Mouse (Mus musculus) stomach, postnatal 0 days (tissue): ENCODE measurements around the gene Ski. TPM values are rescaled to one million over a fixed set of nuclear protein-coding genes. Genes with fewer than 3 reads are reported as not detected.
A peak's percentile ranks its signal among the peaks of the same experiment; 100 is the strongest.

Experiments
- ATAC-seq: fragments of 200-750 bp; cut with Nextera tagmentation; 2 replicates; pipeline ENCODE4 v1.8.0; 2017; ENCODE audit not compliant: low FRiP score, low TSS enrichment
- DNase-seq: peaks from one replicate; pipeline ENCODE4 v3.0.0-alpha.2; 2016; ENCODE audit warnings: low spot score
- H3K27ac ChIP-seq: fragments of 300-500 bp; sonication (generic); replicated peaks from 2 replicates; pipeline ENCODE4 v1.5.1; 2014; ENCODE audit warnings: mild to moderate bottlenecking, control low read depth
- H3K27me3 ChIP-seq: fragments of 300-500 bp; sonication (generic); 2 replicates; pipeline ENCODE4 v1.6.1; 2014; ENCODE audit warnings: low read length; ENCODE audit not compliant: control insufficient read depth, insufficient read depth
- H3K36me3 ChIP-seq: fragments of 300-500 bp; sonication (generic); 2 replicates; pipeline ENCODE4 v1.6.1; 2014; ENCODE audit warnings: low read length, mixed read lengths; ENCODE audit not compliant: control insufficient read depth, insufficient read depth
- H3K4me1 ChIP-seq: fragments of 300-500 bp; sonication (generic); replicated peaks from 2 replicates; pipeline ENCODE4 v1.6.1; 2014; ENCODE audit warnings: antibody characterized with exemption; ENCODE audit not compliant: control insufficient read depth, insufficient read depth
- H3K4me2 ChIP-seq: fragments of 300-500 bp; sonication (generic); replicated peaks from 2 replicates; pipeline ENCODE4 v1.6.1; 2014; ENCODE audit warnings: low read depth, mild to moderate bottlenecking, control low read depth, moderate library complexity
- H3K4me3 ChIP-seq: fragments of 300-500 bp; sonication (generic); 2 replicates; pipeline ENCODE4 v1.5.1; 2014; ENCODE audit warnings: low read depth, low read length, control low read depth
- H3K9ac ChIP-seq: fragments of 300-500 bp; sonication (generic); 2 replicates; pipeline ENCODE4 v1.6.1; 2014; ENCODE audit warnings: mild to moderate bottlenecking, low read length, control low read depth, mixed read lengths
- H3K9me3 ChIP-seq: fragments of 300-500 bp; sonication (generic); 2 replicates; pipeline ENCODE4 v1.6.1; 2016; ENCODE audit warnings: low read length; ENCODE audit not compliant: control insufficient read depth
- CTCF ChIP-seq: IDR thresholded peaks from 2 replicates; pipeline ENCODE4 v1.5.1; 2016; ENCODE audit warnings: antibody characterized with exemption, low read depth, mild to moderate bottlenecking, moderate library complexity
- EP300 ChIP-seq: optimal IDR thresholded peaks from 2 replicates; pipeline ENCODE3; 2016; ENCODE audit warnings: antibody characterized with exemption
- WGBS: fragments of 180-500 bp; shearing (Covaris S2); extraction: QIAGEN DNeasy Blood & Tissue Kit; methylation state at CpG from one replicate; pipeline ENCODE4 v1.1.7; 2014; 5-methylcytosine and 5-hydroxymethylcytosine counted together
- polyA plus RNA-seq: library from polyadenylated mRNA; unstranded; fragments of >200 nt; fragmentation: Nextera tagmentation; extraction: Ambion mirVana; gene quantifications from 2 replicates; pipeline ENCODE4 v1.2.1, GENCODE M21; 2015

Ski gene
- polyA plus RNA-seq, 1 experiment from 2014 or later: 9.7 TPM

GRCm38 (mm10) chr4:155142836-155143235, 79.6 kb downstream of the Ski start:
- DNase-seq (no peak), ATAC-seq (no peak)
- H3K4me1 ChIP-seq: peaks cover 24% of the 10 kb centered on the region
- no peak overlapping the region for H3K9ac ChIP-seq
- H3K27ac ChIP-seq: peak overlapping the region; percentile 94
- H3K27me3 ChIP-seq: no peaks in the 10 kb centered on the region
- TF ChIP-seq CTCF (no peak), EP300 (no peak)
- no peaks in the 10 kb centered on the region for H3K9me3 ChIP-seq
- H3K4me3 ChIP-seq: no peak overlapping the region
- H3K36me3 ChIP-seq: no peaks in the 10 kb centered on the region
- 95% methylated on average over 5 of the region's 5 CpGs for WGBS
- no peak overlapping the region for H3K4me2 ChIP-seq

GRCm38 (mm10) chr4:155140795-155141265, 81.6 kb downstream of the Ski start:
- Histone ChIP-seq H3K4me2 (no peak overlapping the region), H3K4me1 (peaks cover 24% of the 10 kb centered on the region), H3K36me3 (no peaks in the 10 kb centered on the region), H3K4me3 (no peak overlapping the region), H3K27ac (peak overlapping the region; percentile 56), H3K9me3 (no peaks in the 10 kb centered on the region), H3K9ac (no peak overlapping the region; the same call in 1 of the 2 replicates), H3K27me3 (no peaks in the 10 kb centered on the region)
- DNase-seq: no peak
- ATAC-seq: peak; percentile 4; the same call in 1 of the 2 replicates
- 26% methylated on average over 12 of the region's 12 CpGs for WGBS
- no peak for TF ChIP-seq CTCF
- no peak for TF ChIP-seq EP300

- TF ChIP-seq EP300 (no peak), CTCF (no peak)
- peak overlapping the region; percentile 9; the same call in 1 of the 2 replicates for H3K9ac ChIP-seq
- H3K4me1 ChIP-seq: peaks cover 24% of the 10 kb centered on the region
- H3K4me2 ChIP-seq: no peak overlapping the region
- DNase-seq (no peak), ATAC-seq (no peak)
- H3K36me3 ChIP-seq: no peaks in the 10 kb centered on the region
- 67% methylated on average over 2 of the region's 2 CpGs for WGBS
- H3K27me3 ChIP-seq: no peaks in the 10 kb centered on the region
- no peak overlapping the region for H3K4me3 ChIP-seq
- peak overlapping the region; percentile 0; the same call in 1 of the 2 replicates for H3K27ac ChIP-seq
- H3K9me3 ChIP-seq: no peaks in the 10 kb centered on the region
Observed at GRCm38 (mm10) chr4:155140150-155140549, 82.2 kb downstream of the Ski start.

DNA sequence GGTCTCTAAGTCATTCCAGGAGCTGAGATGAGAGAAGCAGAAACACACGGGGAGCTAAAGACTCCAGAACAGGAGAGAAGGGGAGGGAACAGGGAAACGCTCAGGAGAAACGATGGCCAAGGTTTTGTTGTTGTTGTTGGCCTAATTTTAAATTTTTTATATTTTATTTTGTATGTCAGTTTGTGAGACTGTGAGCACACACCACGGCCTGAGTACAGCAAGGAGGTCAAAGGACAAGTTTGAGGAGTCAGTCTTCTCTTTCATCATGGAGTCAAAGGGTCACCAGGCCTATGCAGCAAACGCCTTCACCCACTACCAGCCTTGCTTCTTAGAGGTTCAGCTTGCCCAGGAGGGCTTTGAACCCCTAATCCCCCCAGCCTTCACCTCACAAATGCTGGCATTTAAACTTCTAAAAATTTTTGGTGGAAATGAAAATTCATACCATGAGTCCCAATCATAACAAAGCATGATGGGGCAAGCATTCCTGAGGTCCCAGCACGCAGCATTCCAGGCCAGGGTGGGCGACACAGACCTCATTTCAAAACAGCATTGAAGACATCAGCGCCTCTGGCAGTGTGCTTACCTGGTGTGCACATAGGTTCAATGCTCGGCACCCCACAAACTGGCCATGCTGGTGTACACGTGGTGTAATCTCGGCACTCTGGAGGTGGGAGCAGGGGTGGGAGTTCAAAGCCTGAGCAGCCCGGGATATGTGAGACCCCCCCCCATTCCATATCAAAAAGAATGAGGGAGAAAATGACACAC, 82.9 kb downstream of the Ski start:
- Histone ChIP-seq H3K9ac (no peak overlapping the region), H3K27ac (no peak overlapping the region), H3K9me3 (no peaks in the 10 kb centered on the region), H3K4me1 (peaks cover 21% of the 10 kb centered on the region), H3K27me3 (no peaks in the 10 kb centered on the region), H3K4me2 (no peak overlapping the region), H3K36me3 (no peaks in the 10 kb centered on the region), H3K4me3 (no peak overlapping the region)
- ATAC-seq: no peak
- no peak for DNase-seq
- TF ChIP-seq EP300: no peak
- no peak for TF ChIP-seq CTCF
- 71% methylated on average over 12 of the region's 12 CpGs for WGBS

DNA sequence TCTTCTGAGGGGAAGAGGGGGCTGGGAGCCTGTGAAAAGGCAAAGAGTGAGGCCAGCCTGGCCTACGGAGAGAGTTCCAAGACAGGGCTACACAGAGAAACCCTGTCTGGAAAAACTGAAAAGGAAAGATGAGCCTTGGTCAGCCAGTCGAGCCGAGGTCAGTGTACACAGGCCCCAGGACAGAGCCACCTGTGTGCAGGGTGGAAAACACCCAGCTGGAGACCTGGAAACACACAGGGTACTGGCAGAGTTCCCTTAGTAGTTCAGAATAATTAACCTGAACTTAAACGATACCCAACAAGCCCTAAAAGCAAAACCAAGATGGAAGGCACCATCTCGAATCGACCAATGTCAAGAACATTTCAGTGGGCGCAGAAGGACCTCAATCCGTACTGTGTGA, 83.9 kb downstream of the Ski start:
- TF ChIP-seq CTCF (no peak), EP300 (no peak)
- ATAC-seq (no peak), DNase-seq (no peak)
- H3K9me3 ChIP-seq: no peaks in the 10 kb centered on the region
- H3K4me3 ChIP-seq: no peak overlapping the region
- peaks cover 19% of the 10 kb centered on the region for H3K4me1 ChIP-seq
- H3K36me3 ChIP-seq: no peaks in the 10 kb centered on the region
- no peak overlapping the region for H3K4me2 ChIP-seq
- H3K27ac ChIP-seq: no peak overlapping the region
- WGBS: 78% methylated on average over 8 of the region's 8 CpGs
- no peaks in the 10 kb centered on the region for H3K27me3 ChIP-seq
- no peak overlapping the region for H3K9ac ChIP-seq

DNA sequence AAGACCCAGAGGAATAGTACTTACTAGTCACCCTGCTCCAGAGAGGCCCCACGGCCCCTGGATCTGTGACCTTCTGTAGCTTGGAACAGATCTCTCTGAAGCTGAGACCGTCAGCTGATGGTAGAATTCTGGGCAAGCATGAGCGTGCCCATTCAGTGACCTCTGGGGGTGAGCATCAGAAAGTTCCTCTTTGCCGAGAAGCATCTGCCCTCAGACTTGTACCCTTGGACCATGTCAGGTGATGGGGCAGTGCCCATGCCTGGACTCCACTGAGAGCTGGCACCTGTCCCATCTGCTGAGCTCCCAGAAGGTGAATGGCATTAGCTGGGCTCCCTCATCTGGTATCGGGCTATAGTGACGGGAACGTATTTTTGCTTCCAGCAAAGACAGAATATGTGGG, 84.5 kb downstream of the Ski start:
- WGBS: 78% methylated on average over 7 of the region's 7 CpGs
- H3K27me3 ChIP-seq: no peaks in the 10 kb centered on the region
- no peak overlapping the region for H3K4me3 ChIP-seq
- H3K9me3 ChIP-seq: no peaks in the 10 kb centered on the region
- H3K27ac ChIP-seq: no peak overlapping the region
- DNase-seq: no peak
- no peaks in the 10 kb centered on the region for H3K36me3 ChIP-seq
- TF ChIP-seq CTCF (no peak), EP300 (no peak)
- H3K9ac ChIP-seq: no peak overlapping the region
- no peak overlapping the region for H3K4me2 ChIP-seq
- H3K4me1 ChIP-seq: peaks cover 20% of the 10 kb centered on the region
- no peak for ATAC-seq
